Mouse (Mus musculus) inflammation-experienced regulatory T-cells, adult 6 months (primary cell): ENCODE results near the gene Gm11627. TPM values are rescaled to one million over a fixed set of nuclear protein-coding genes. Genes with fewer than 3 reads are reported as not detected.
"Not testable (repeated sequence)": the region's sequence is repeated elsewhere in the genome, so short reads cannot be mapped to it uniquely, and the experiment has no call there.

Experiments used
- ATAC-seq: one replicate; pipeline ENCODE4 v1.8.0; 2017
- polyA plus RNA-seq, 3 experiments: library from polyadenylated mRNA; unstranded; fragments of 100-300 nt; shearing (Covaris generic); gene quantifications; one replicate each; pipeline ENCODE4 v1.2.1; 2017

The Gm11627 gene
- not detected for polyA plus RNA-seq

- no peak for ATAC-seq
Observed at GRCm38 (mm10) chr11:102579165-102580033, at the start of gene Gm11627. Gene Gm11627, minus strand, starts transcription at chr11:102579461.

GRCm38 (mm10) chr11:102628529-102628928, 49.3 kb upstream of the Gm11627 start:
- no peak for ATAC-seq

- ATAC-seq: no peak
Observed at GRCm38 (mm10) chr11:102627171-102627931, 48.1 kb upstream of the Gm11627 start.

GRCm38 (mm10) chr11:102624888-102625407, 45.7 kb upstream of the Gm11627 start:
- ATAC-seq: no peak

- ATAC-seq: no peak
Observed at GRCm38 (mm10) chr11:102623876-102624789, 44.9 kb upstream of the Gm11627 start.

GRCm38 (mm10) chr11:102619449-102619848, 40.2 kb upstream of the Gm11627 start:
- no peak for ATAC-seq

GRCm38 (mm10) chr11:102611317-102611705, 32.0 kb upstream of the Gm11627 start:
- no peak for ATAC-seq

- no peak for ATAC-seq
Observed at GRCm38 (mm10) chr11:102610675-102611316, 31.5 kb upstream of the Gm11627 start.

- no peak for ATAC-seq
Observed at GRCm38 (mm10) chr11:102610260-102610659, 31.0 kb upstream of the Gm11627 start.

- ATAC-seq: no peak
Observed at GRCm38 (mm10) chr11:102609483-102609882, 30.2 kb upstream of the Gm11627 start.

GRCm38 (mm10) chr11:102608691-102609090, 29.4 kb upstream of the Gm11627 start:
- no peak for ATAC-seq

- no peak for ATAC-seq
Observed at GRCm38 (mm10) chr11:102607686-102608548, 28.7 kb upstream of the Gm11627 start.

GRCm38 (mm10) chr11:102607201-102607600, 27.9 kb upstream of the Gm11627 start:
- not testable (repeated sequence) for ATAC-seq

GRCm38 (mm10) chr11:102606751-102607171, 27.5 kb upstream of the Gm11627 start:
- ATAC-seq: no peak

- no peak for ATAC-seq
Observed at GRCm38 (mm10) chr11:102605553-102606416, 26.5 kb upstream of the Gm11627 start.

- ATAC-seq: no peak
Observed at GRCm38 (mm10) chr11:102604777-102605552, 25.7 kb upstream of the Gm11627 start.

- no peak for ATAC-seq
Observed at GRCm38 (mm10) chr11:102604010-102604584, 24.8 kb upstream of the Gm11627 start, which contains the start of gene Fzd2. Gene Fzd2, plus strand, starts transcription at chr11:102604396.

- ATAC-seq: no peak
Observed at GRCm38 (mm10) chr11:102603496-102603850, 24.2 kb upstream of the Gm11627 start.
